Mouse (Mus musculus) thymus, adult 2 months (tissue): ENCODE data around the gene Cactin. TPM values are rescaled to one million over a fixed set of nuclear protein-coding genes. Genes with fewer than 3 reads are reported as not detected.

Source experiments
- DNase-seq: peaks from one replicate; pipeline ENCODE4 v3.0.0; 2021
- H3K27ac ChIP-seq: fragments of 200-500 bp; 2 replicates; pipeline ENCODE4 v1.5.1; 2012; ENCODE audit warnings: low read length, control low read depth; ENCODE audit not compliant: control insufficient read depth, insufficient read depth
- H3K27me3 ChIP-seq: fragments of 200-500 bp; 2 replicates; pipeline ENCODE4 v1.6.1; 2012; ENCODE audit warnings: mild to moderate bottlenecking, low read length, moderate library complexity, mixed read lengths; ENCODE audit not compliant: control insufficient read depth, insufficient read depth
- H3K36me3 ChIP-seq: fragments of 200-500 bp; 2 replicates; pipeline ENCODE4 v1.6.1; 2012; ENCODE audit warnings: mild to moderate bottlenecking, low read length, moderate library complexity; ENCODE audit not compliant: control insufficient read depth, insufficient read depth
- H3K4me1 ChIP-seq: fragments of 200-500 bp; replicated peaks from 2 replicates; pipeline ENCODE4 v1.6.1; 2012; ENCODE audit warnings: low read length; ENCODE audit not compliant: control insufficient read depth, insufficient read depth
- H3K4me3 ChIP-seq: fragments of 200-500 bp; 2 replicates; pipeline ENCODE4 v1.5.1; 2012; ENCODE audit warnings: mild to moderate bottlenecking, low read length, control low read depth, moderate library complexity; ENCODE audit not compliant: control insufficient read depth, insufficient read depth
- CTCF ChIP-seq: fragments of 200-500 bp; IDR thresholded peaks from 2 replicates; pipeline ENCODE4 v1.5.1; 2012; ENCODE audit warnings: mild to moderate bottlenecking, control low read depth, low read length, moderate library complexity, borderline replicate concordance; ENCODE audit not compliant: control insufficient read depth, poor library complexity, insufficient read depth; ENCODE audit errors: extremely low read depth
- POLR2A ChIP-seq: fragments of 200-500 bp; IDR thresholded peaks from 2 replicates; pipeline ENCODE4 v1.6.1; 2012; ENCODE audit warnings: mild to moderate bottlenecking, low read length, control low read depth, moderate library complexity; ENCODE audit not compliant: control insufficient read depth, poor library complexity, insufficient read depth; ENCODE audit errors: extremely low read depth
- WGBS: fragments of 180-500 bp; shearing (Covaris S2); methylation state at CpG from one replicate; pipeline ENCODE4 v1.1.7; 2018; 5-methylcytosine and 5-hydroxymethylcytosine counted together
- polyA plus RNA-seq: library from polyadenylated mRNA; depleted of rRNA; stranded (reverse); fragments of >200 nt; gene quantifications from 2 replicates; pipeline ENCODE4 v1.2.3, GENCODE M21; 2012; rRNA removed

Gene Cactin
- polyA plus RNA-seq, 1 experiment, result 89.3 TPM

DNA sequence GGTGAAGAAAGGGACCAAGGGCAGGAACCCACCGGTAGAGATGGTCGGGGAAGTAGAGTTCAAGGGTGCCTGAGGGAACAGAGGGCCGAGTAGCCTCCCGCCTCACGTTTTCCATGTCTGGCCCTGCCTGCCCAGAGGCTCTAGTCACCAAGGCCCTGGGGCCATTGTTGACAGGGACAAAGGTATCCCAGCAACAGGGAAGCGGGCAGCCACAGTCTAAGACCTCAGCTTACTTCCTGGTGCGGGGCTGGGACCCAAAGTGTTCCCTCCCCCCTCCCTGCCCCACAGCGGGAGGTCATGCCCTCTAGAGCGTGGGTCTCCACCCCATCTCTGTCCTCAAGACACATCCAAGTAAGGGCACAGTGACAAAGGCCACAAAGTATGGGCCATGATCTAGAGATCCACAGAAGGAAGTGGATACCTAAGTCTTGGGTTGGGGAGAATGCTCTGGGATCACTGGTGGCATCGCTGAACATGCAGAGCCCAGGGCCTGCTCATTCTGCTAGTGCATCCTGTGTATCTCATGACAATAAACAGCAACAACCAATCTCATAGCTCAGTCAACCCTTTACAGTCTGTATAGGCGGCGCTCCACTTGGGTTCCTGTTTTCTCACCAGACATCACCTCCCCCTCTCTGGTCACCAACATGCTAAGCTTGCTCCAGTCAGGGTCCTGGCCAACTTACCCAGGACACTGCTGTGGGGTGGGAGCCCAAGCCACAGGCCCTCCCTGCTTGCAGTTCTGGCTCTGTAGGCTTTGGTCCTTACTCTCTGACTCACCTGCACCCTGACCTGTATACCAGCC is 45.0 kb downstream of the Cactin start, which contains the start of gene 4930404N11Rik:
TSS of gene 4930404N11Rik (minus strand) at position 145 of the 805 bp plus-strand sequence.
- TF ChIP-seq CTCF, result no peak
- no peak for DNase-seq
- no peak within 1 kb of the TSS for H3K4me3 ChIP-seq
- H3K27ac ChIP-seq, result no peak within 1 kb of the TSS
- H3K4me1 ChIP-seq, result no peaks in the 10 kb centered on the region
- WGBS, result 71% methylated on average over 12 of the region's 12 CpGs
- H3K27me3 ChIP-seq, result no peaks in the 10 kb centered on the region
- H3K36me3 ChIP-seq, result peaks cover 35% of the 10 kb centered on the region

DNA sequence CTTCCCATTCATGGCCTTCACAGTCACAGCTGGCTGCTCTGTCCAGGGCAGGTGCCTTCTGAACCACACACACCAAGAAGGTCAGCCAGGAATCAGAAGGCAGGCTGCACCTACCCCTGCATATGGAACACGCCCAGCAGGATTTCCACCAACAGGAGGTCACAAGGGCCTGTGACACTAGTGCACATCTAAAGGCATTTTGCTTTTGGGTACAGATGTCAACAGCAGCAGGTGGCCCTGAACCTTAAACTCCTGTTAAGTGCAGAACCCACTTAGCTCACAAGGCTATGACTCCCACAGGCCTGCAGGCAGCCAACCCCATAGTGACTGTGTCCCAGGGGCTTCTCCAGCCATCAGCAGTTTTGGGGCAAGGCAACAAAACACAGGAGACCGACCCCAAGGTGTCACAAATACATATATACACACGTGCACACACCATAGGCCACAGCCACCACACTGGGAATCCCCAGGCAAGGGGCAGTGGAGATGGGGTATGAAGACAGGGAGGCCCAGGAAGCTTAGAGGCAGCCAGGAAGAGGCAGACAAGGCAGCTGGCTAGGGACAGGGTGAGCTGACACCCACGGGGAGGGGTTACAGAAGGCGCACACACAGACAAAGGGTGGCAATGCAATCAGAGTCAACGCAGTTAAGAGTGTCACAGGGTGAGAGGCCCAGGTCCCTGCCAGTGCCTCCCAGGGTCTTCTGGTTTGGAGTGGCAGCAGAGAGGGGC is 45.7 kb downstream of the Cactin start:
- H3K27ac ChIP-seq, result no peak overlapping the region
- no peak overlapping the region for H3K4me3 ChIP-seq
- H3K36me3 ChIP-seq, result peaks cover 39% of the 10 kb centered on the region
- no peaks in the 10 kb centered on the region for H3K4me1 ChIP-seq
- WGBS, result 77% methylated on average over 6 of the region's 6 CpGs
- no peak for DNase-seq
- no peaks in the 10 kb centered on the region for H3K27me3 ChIP-seq
- no peak for TF ChIP-seq CTCF
- TF ChIP-seq POLR2A, result no peak

DNA sequence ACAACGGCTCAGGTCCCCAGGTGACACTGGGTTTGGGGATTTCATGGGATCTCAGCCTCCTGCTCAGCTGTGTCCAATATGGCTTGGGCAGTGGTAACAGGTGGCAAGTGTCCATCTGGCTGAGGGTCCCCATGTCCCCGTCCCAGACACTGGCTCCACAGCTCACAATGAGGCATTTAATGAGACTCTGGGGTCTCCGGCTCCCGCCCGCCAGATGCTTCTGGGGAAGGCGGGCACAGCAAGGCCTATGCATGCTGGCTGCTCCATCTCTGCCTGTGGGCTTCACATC is 46.2 kb downstream of the Cactin start:
- Histone ChIP-seq H3K36me3 (peaks cover 39% of the 10 kb centered on the region), H3K4me3 (no peak overlapping the region), H3K27ac (no peak overlapping the region), H3K27me3 (no peaks in the 10 kb centered on the region), H3K4me1 (no peaks in the 10 kb centered on the region)
- 95% methylated on average over 6 of the region's 6 CpGs for whole genome bisulfite sequencing
- TF ChIP-seq POLR2A (no peak), CTCF (no peak)
- DNase-seq, result no peak

DNA sequence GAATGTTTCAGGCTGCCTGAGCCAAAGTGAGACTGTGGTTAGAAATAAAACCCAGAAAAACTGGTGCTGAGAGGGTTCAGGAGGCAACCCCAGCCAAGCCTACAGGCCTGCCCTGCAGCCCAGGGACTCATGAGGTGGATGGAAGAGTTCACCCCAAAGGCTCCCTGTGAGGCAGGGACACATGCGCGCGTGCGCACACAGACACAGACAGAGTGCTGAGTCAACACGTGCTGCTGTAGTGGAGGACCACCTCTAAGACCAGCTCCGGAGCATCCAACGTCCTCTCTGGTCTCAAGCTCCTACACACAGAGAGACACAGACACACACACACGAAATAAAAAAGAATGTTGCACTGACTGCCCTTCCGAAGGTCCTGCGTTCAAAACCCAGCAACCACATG is 54.4 kb downstream of the Cactin start:
- TF ChIP-seq POLR2A, result no peak
- TF ChIP-seq CTCF, result no peak
- WGBS, result 95% methylated on average over 10 of the region's 10 CpGs
- Histone ChIP-seq H3K36me3 (peaks cover 9% of the 10 kb centered on the region), H3K27me3 (no peaks in the 10 kb centered on the region), H3K4me1 (peaks cover 20% of the 10 kb centered on the region), H3K27ac (no peak overlapping the region), H3K4me3 (no peak overlapping the region)
- no peak for DNase-seq

Other genes starting within 250 kb of the Cactin start
- gene Creb3l3, start 222.2 kb upstream of the Cactin start, polyA plus RNA-seq, result 0.39 and 1.0 TPM in 2 replicates
- 214 and 285 TPM in 2 replicates for gene Map2k2, start 215.2 kb upstream of the Cactin start, polyA plus RNA-seq
- 66.0 and 87.5 TPM in 2 replicates for gene Zbtb7a, start 185.9 kb upstream of the Cactin start, polyA plus RNA-seq
- gene Pias4, start 153.2 kb upstream of the Cactin start, polyA plus RNA-seq, result 67.6 and 72.9 TPM in 2 replicates
- 2,100 and 2,369 TPM in 2 replicates for gene Eef2, start 144.5 kb upstream of the Cactin start, polyA plus RNA-seq
- 95.9 and 103 TPM in 2 replicates for gene Dapk3, start 138.1 kb upstream of the Cactin start, polyA plus RNA-seq
- gene 4930442H23Rik, start 137.3 kb upstream of the Cactin start, polyA plus RNA-seq, result not detected in 2 replicates
- gene Nmrk2, start 119.1 kb upstream of the Cactin start, polyA plus RNA-seq, result 0.12 TPM in 1 of 2 replicates, not detected in the other
- gene Atcay, start 90.3 kb upstream of the Cactin start, polyA plus RNA-seq, result 2.4 and 2.5 TPM in 2 replicates
- 9.1 and 9.6 TPM in 2 replicates for gene Zfr2, start 87.9 kb upstream of the Cactin start, polyA plus RNA-seq
- 19.5 and 21.0 TPM in 2 replicates for gene Matk, start 68.2 kb upstream of the Cactin start, polyA plus RNA-seq
- 102 and 118 TPM in 2 replicates for gene Mrpl54, start 54.2 kb upstream of the Cactin start, polyA plus RNA-seq
- gene Apba3, start 54.1 kb upstream of the Cactin start, polyA plus RNA-seq, result 125 and 136 TPM in 2 replicates
- 27.5 and 34.5 TPM in 2 replicates for gene Tjp3, start 29.5 kb upstream of the Cactin start, polyA plus RNA-seq
- gene Pip5k1c, start 28.1 kb upstream of the Cactin start, polyA plus RNA-seq, result 212 and 239 TPM in 2 replicates
- 310 and 312 TPM in 2 replicates for gene Tbxa2r, start 7.6 kb downstream of the Cactin start, polyA plus RNA-seq
- gene Gipc3, start 22.2 kb downstream of the Cactin start, polyA plus RNA-seq, result 0.70 and 0.82 TPM in 2 replicates
- 199 and 209 TPM in 2 replicates for gene Hmg20b, start 29.4 kb downstream of the Cactin start, polyA plus RNA-seq
- 65.3 and 85.5 TPM in 2 replicates for gene Mfsd12, start 36.4 kb downstream of the Cactin start, polyA plus RNA-seq
- gene 4930404N11Rik, start 44.7 kb downstream of the Cactin start, polyA plus RNA-seq, result 12.7 TPM in 2 replicates
- 181 and 201 TPM in 2 replicates for gene Fzr1, start 57.4 kb downstream of the Cactin start, polyA plus RNA-seq
- gene Dohh, start 63.3 kb downstream of the Cactin start, polyA plus RNA-seq, result 119 and 123 TPM in 2 replicates
- 4.1 and 5.3 TPM in 2 replicates for gene Gm48551, start 63.4 kb downstream of the Cactin start, polyA plus RNA-seq
- gene Gm48552, start 67.9 kb downstream of the Cactin start, polyA plus RNA-seq, result 7.5 and 8.4 TPM in 2 replicates
- gene Smim24, start 71.9 kb downstream of the Cactin start, polyA plus RNA-seq, result 49.7 and 51.1 TPM in 2 replicates
- gene Nfic, start 134.5 kb downstream of the Cactin start, polyA plus RNA-seq, result 26.3 and 26.7 TPM in 2 replicates
- gene Celf5, start 161.6 kb downstream of the Cactin start, polyA plus RNA-seq, result 4.3 and 5.1 TPM in 2 replicates
- gene Ncln, start 175.3 kb downstream of the Cactin start, polyA plus RNA-seq, result 332 and 337 TPM in 2 replicates
- 84.3 and 87.2 TPM in 2 replicates for gene S1pr4, start 179.0 kb downstream of the Cactin start, polyA plus RNA-seq
- gene Gna15, start 203.1 kb downstream of the Cactin start, polyA plus RNA-seq, result 9.5 and 10.6 TPM in 2 replicates
- gene Gna11, start 224.1 kb downstream of the Cactin start, polyA plus RNA-seq, result 73.1 and 81.0 TPM in 2 replicates
- gene Aes, start 238.4 kb downstream of the Cactin start, polyA plus RNA-seq, result 3,110 and 3,125 TPM in 2 replicates